Mouse (Mus musculus): ENCODE results near the gene Exd2. TPM values are rescaled to one million over a fixed set of nuclear protein-coding genes. Genes with fewer than 3 reads are reported as not detected.
A peak's percentile ranks its signal among the peaks of the same experiment; 100 is the strongest.
"Not testable (repeated sequence)": the region's sequence is repeated elsewhere in the genome, so short reads cannot be mapped to it uniquely, and the experiment has no call there.

Exd2 gene
- total and polyA plus RNA-seq, 3 experiments: 10.2 to 16.8 (median 12.9) TPM

- H3K9ac ChIP-seq (ENCODE audit: low read depth, low read length): no peak overlapping the region
- H3K27me3 ChIP-seq (ENCODE audit: control insufficient read depth, insufficient read depth, low read length): no peaks in the 10 kb centered on the region
- intact Hi-C loops (cut with DNase I): loop anchor here (5.0 kb wide), 1 partner anchor 37 kb away; no protein-coding TSS in a partner anchor
- H3K4me3 ChIP-seq: no peak overlapping the region
- DNase-seq: no peak
- no peak overlapping the region for H3K27ac ChIP-seq
- no peaks in the 10 kb centered on the region for H3K79me2 ChIP-seq (replicated peaks; ENCODE audit: control insufficient read depth, insufficient read depth, low read length)
- 77% methylated on average over 9 of the region's 9 CpGs for WGBS
- TF ChIP-seq CTCF (IDR thresholded peaks at IDR 0.05): no peak
- no peak for TF ChIP-seq EP300 (IDR thresholded peaks at IDR 0.05; ENCODE audit: insufficient read depth, low read depth, low read length)
- no peak for TF ChIP-seq POLR2A (IDR thresholded peaks at IDR 0.05; ENCODE audit: insufficient read depth, low read depth, low read length)
- H3K36me3 ChIP-seq (ENCODE audit: control insufficient read depth, insufficient read depth, low read length): no peaks in the 10 kb centered on the region
- no peaks in the 10 kb centered on the region for H3K4me1 ChIP-seq (ENCODE audit: control insufficient read depth, insufficient read depth, low read length)
Observed at GRCm38 (mm10) chr12:80444525-80445109, 18.3 kb upstream of the Exd2 start.

DNA sequence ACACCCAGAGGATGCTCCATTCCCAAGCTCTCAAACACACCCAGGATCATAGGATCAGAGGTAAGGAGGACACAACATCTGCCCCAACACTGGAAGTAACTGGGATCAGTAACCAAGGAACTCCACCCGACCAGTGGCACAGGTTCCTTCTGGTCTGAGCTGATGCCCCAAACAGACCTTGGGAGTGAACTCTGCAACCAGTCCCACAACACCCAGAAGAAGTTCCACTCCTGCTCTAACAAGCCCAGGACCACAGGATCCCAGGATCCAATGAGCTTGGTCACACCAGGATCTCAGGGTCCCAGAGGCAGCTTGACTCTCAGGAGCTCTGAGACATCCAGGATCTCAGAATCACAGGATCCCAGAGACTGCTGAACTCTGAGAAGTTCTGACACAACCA lies 9.4 kb upstream of the Exd2 start:
- Histone ChIP-seq H3K36me3 (ENCODE audit: control insufficient read depth, insufficient read depth, low read length) (no peaks in the 10 kb centered on the region), H3K4me3 (no peak overlapping the region), H3K9ac (ENCODE audit: low read depth, low read length) (no peak overlapping the region), H3K27ac (no peak overlapping the region), H3K27me3 (ENCODE audit: control insufficient read depth, insufficient read depth, low read length) (no peaks in the 10 kb centered on the region), H3K79me2 (replicated peaks; ENCODE audit: control insufficient read depth, insufficient read depth, low read length) (no peaks in the 10 kb centered on the region), H3K4me1 (ENCODE audit: control insufficient read depth, insufficient read depth, low read length) (no peaks in the 10 kb centered on the region)
- DNase-seq: no peak
- intact Hi-C loops (cut with DNase I): no loop called here
- WGBS: 71% methylated on average over 1 of the region's 1 CpGs
- no peak for TF ChIP-seq POLR2A (IDR thresholded peaks at IDR 0.05; ENCODE audit: insufficient read depth, low read depth, low read length)
- no peak for TF ChIP-seq CTCF (IDR thresholded peaks at IDR 0.05)
- no peak for TF ChIP-seq EP300 (IDR thresholded peaks at IDR 0.05; ENCODE audit: insufficient read depth, low read depth, low read length)

GRCm38 (mm10) chr12:80458033-80458432 lies 4.9 kb upstream of the Exd2 start:
- no peak for DNase-seq
- TF ChIP-seq POLR2A (IDR thresholded peaks at IDR 0.05; ENCODE audit: insufficient read depth, low read depth, low read length) (no peak), CTCF (IDR thresholded peaks at IDR 0.05) (no peak), EP300 (IDR thresholded peaks at IDR 0.05; ENCODE audit: insufficient read depth, low read depth, low read length) (no peak)
- Histone ChIP-seq H3K4me1 (ENCODE audit: control insufficient read depth, insufficient read depth, low read length) (no peaks in the 10 kb centered on the region), H3K79me2 (replicated peaks; ENCODE audit: control insufficient read depth, insufficient read depth, low read length) (no peaks in the 10 kb centered on the region), H3K9ac (ENCODE audit: low read depth, low read length) (no peak overlapping the region), H3K36me3 (ENCODE audit: control insufficient read depth, insufficient read depth, low read length) (no peaks in the 10 kb centered on the region), H3K27me3 (ENCODE audit: control insufficient read depth, insufficient read depth, low read length) (no peaks in the 10 kb centered on the region), H3K27ac (no peak overlapping the region), H3K4me3 (no peak overlapping the region)
- 77% methylated on average over 5 of the region's 5 CpGs for WGBS
- intact Hi-C loops (cut with DNase I): no loop called here

GRCm38 (mm10) chr12:80462292-80462896 lies 501 bp upstream of the Exd2 start:
- H3K27ac ChIP-seq: peak overlapping the region; percentile 91
- H3K4me3 ChIP-seq: peak overlapping the region; percentile 94
- H3K9ac ChIP-seq (ENCODE audit: low read depth, low read length); H3K27me3 ChIP-seq (ENCODE audit: control insufficient read depth, insufficient read depth, low read length); H3K4me1 ChIP-seq (ENCODE audit: control insufficient read depth, insufficient read depth, low read length); intact Hi-C loops (cut with DNase I); H3K79me2 ChIP-seq (replicated peaks; ENCODE audit: control insufficient read depth, insufficient read depth, low read length); DNase-seq; H3K36me3 ChIP-seq (ENCODE audit: control insufficient read depth, insufficient read depth, low read length): not testable (repeated sequence)
- WGBS: 8% methylated on average over 10 of the region's 10 CpGs

DNA sequence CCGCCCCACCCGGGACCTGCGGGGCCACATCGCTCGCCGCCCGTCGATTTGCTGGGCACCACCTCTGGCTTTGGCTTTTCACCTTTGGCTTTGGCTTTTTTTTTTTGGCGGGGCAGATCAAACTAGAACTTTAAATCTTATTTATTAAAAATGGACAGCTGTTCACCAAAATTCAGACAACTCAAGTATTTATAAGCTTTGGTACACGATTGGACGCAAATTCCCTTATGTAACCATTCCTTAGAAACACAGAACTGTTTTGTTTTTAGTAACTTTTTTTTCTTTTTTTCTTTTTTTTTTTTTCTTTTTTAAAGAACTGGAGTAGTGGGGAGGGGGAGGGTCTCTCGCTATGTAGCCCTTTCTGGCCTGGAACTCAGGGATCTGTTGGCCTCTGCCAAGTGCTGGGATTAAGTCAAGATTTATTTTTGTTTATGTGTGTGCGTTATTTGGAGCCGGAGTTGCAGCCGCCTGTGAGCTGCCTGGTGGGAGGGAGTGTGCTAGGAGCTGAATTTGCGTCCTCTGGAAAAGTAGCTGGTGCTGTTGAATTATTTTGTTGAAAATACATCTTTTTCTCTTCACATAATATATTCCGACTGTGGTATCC lies 873 bp downstream of the Exd2 start:
- intact Hi-C loops (cut with DNase I): loop anchor here (1.0 kb wide), 1 partner anchor 27 kb away; the partner anchor contains the start of gene Dcaf5
- Histone ChIP-seq H3K36me3 (ENCODE audit: control insufficient read depth, insufficient read depth, low read length) (no peaks in the 10 kb centered on the region), H3K4me3 (peak overlapping the region; percentile 94), H3K27ac (peak overlapping the region; percentile 91), H3K9ac (ENCODE audit: low read depth, low read length) (peak overlapping the region; percentile 58), H3K4me1 (ENCODE audit: control insufficient read depth, insufficient read depth, low read length) (no peaks in the 10 kb centered on the region), H3K79me2 (replicated peaks; ENCODE audit: control insufficient read depth, insufficient read depth, low read length) (0 out of 2 replicates have a peak, but pooled peaks cover 1% of the 10 kb centered on the region), H3K27me3 (ENCODE audit: control insufficient read depth, insufficient read depth, low read length) (no peaks in the 10 kb centered on the region)
- peak; percentile 26 to 35 for DNase-seq
- no peak for TF ChIP-seq POLR2A (IDR thresholded peaks at IDR 0.05; ENCODE audit: insufficient read depth, low read depth, low read length)
- no peak for TF ChIP-seq CTCF (IDR thresholded peaks at IDR 0.05)
- TF ChIP-seq EP300 (IDR thresholded peaks at IDR 0.05; ENCODE audit: insufficient read depth, low read depth, low read length): no peak
- 5% methylated on average over 17 of the region's 17 CpGs for WGBS

DNA sequence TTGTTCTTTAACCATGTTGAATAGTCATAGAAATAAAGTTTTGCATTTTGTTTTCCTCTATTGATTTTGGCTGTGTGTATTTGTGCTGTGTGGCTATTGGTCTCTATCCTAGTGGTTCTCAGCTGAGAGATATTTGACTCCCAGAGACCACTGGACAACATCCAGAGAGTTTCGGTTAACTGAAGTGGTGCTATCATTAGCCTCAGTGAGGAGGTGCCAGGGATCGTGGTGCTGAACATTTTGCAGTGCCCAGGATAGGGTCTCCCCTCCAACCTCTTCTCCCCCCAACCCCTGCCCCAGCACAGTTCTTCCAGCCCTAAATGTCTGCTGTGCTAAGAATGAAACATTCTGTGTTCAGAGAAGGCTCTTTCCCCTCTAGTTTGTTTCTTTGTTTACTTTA lies 7.3 kb downstream of the Exd2 start:
- 0 out of 2 replicates have a peak, but pooled peaks cover 2% of the 10 kb centered on the region for H3K79me2 ChIP-seq (replicated peaks; ENCODE audit: control insufficient read depth, insufficient read depth, low read length)
- no peaks in the 10 kb centered on the region for H3K4me1 ChIP-seq (ENCODE audit: control insufficient read depth, insufficient read depth, low read length)
- H3K36me3 ChIP-seq (ENCODE audit: control insufficient read depth, insufficient read depth, low read length): no peaks in the 10 kb centered on the region; the same call in 1 of the 2 replicates
- no peak overlapping the region; the same call in 1 of the 2 replicates for H3K9ac ChIP-seq (ENCODE audit: low read depth, low read length)
- DNase-seq: peak in 1 of 2 experiments; percentile 16
- peak overlapping the region; percentile 47 for H3K27ac ChIP-seq
- 53% methylated on average over 2 of the region's 2 CpGs for WGBS
- no peak overlapping the region for H3K4me3 ChIP-seq
- H3K27me3 ChIP-seq (ENCODE audit: control insufficient read depth, insufficient read depth, low read length): no peaks in the 10 kb centered on the region
- intact Hi-C loops (cut with DNase I): no loop called here
- TF ChIP-seq CTCF (IDR thresholded peaks at IDR 0.05): no peak
- no peak for TF ChIP-seq EP300 (IDR thresholded peaks at IDR 0.05; ENCODE audit: insufficient read depth, low read depth, low read length)
- TF ChIP-seq POLR2A (IDR thresholded peaks at IDR 0.05; ENCODE audit: insufficient read depth, low read depth, low read length): no peak
